Mouse (Mus musculus) gastrocnemius, postnatal 4 days (tissue): ENCODE measurements around the gene Gde1. TPM values are rescaled to one million over a fixed set of nuclear protein-coding genes. Genes with fewer than 3 reads are reported as not detected.

Experiments used
- DNase-seq, 2 experiments: peaks; one replicate each; pipeline ENCODE4 v3.0.0; 2021 to 2022; ENCODE audit warnings: low spot score in 2 of 2, mixed read lengths in 2 of 2
- long read RNA-seq, 2 experiments: library from polyadenylated mRNA; stranded (forward); transcript quantifications; one replicate each; pipeline ENCODE4 v2.0.0; 2021
- total RNA-seq, 2 experiments: library from RNA; stranded (reverse); gene quantifications; 2 replicates each; pipeline ENCODE4 v1.2.3; 2021

Gene Gde1
- total RNA-seq = 10 to 100 TPM; 36.5 to 38.2 TPM
- long read RNA-seq, experiment 1, transcript Gde1-201 (6 exons, 1,582 nt) = major isoform, 69 of 77 reads
- long read RNA-seq, experiment 1, partial matches to known transcripts = 2 of 77 reads
- long read RNA-seq, experiment 1, other reads (novel, unspliced or antisense) = 6 of 77 reads
- long read RNA-seq, experiment 2, transcript Gde1-201 (6 exons, 1,582 nt) = major isoform, 50 of 59 reads
- long read RNA-seq, experiment 2, partial matches to known transcripts = 1 of 59 reads
- long read RNA-seq, experiment 2, other reads (novel, unspliced or antisense) = 8 of 59 reads

- DNase-seq = peak; percentile 75 to 90
These were observed at the start of gene Gde1 for GRCm38 (mm10) chr7:118705101-118705961. Gene Gde1, minus strand, starts transcription at chr7:118705778.

DNA sequence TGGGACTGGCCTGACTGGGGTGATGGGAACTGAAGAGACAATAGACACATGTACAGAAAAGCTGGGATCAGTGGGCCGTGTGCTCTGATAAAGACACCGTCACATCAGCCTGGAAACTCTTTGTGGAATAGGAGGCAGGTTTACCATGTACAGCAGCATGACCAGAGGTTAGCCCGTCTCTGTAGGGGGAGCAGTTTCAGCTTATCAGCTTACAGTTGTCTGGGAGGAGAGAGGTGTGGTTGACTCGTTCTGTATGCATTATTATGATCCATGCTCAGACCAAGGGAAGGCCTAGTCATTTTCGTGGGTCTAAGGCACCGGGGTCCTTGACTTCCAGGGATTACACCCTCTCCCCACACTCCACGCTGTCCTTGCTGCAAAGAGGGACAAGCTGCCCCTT, 46.0 kb upstream of the Gde1 start:
- DNase-seq = no peak

DNA sequence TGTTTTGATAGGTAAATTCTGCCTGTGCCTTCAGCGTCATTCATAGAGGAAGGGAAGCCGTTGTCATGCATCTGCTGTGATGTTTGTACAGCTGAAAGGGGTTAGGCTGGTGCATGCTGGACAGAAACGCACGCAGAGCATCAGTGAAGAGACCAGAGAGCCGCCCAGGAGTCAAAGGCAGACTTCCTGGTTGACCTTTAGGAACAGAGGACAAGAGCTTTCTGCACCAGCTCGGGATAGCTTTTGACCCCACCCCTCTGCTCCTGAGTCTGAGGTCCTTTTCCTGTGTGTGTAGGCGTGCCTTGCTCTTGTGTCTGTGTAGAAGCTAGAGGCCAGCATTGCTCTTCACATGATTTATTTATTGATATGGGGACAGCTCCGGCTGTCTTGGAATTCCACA, 44.1 kb upstream of the Gde1 start:
- DNase-seq = no peak

DNA sequence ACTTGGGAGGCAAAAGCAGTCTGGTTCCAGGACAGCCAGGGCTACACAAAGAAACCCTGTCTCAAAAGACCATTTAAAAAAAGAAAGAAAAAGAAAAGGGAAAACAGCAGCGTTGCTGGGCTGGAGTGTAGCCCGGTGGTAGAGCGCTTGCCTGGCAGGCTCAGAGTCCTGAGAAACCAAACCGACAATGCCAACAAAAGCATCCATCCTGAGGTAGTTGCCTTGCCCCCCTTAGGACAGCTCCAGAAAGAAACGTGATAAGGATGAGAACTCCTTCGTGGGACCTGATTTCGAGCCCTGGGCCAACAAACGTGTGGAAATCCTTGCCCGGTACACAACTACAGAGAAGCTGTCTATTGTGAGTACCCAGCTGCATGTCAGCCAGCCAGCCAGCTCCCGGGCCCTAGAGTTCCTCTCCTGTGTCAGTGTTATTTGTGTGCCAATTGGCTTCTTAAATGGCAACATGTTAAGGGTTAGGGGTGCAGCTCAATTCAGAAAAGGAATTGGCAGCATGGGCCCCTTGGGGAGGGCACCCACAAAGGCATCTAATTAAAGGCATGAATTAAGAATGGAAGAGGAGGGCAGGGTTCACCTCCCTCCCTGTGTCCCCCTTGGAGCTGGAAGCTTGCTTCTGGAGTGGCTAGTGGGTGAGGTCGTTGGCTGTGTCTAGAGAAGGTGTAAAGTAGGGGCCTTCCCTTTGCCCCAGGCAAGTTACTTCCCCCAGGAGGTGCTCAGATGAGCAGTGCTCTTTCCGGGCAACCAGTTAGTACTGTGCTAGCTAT, 42.5 kb upstream of the Gde1 start:
- DNase-seq = no peak

DNA sequence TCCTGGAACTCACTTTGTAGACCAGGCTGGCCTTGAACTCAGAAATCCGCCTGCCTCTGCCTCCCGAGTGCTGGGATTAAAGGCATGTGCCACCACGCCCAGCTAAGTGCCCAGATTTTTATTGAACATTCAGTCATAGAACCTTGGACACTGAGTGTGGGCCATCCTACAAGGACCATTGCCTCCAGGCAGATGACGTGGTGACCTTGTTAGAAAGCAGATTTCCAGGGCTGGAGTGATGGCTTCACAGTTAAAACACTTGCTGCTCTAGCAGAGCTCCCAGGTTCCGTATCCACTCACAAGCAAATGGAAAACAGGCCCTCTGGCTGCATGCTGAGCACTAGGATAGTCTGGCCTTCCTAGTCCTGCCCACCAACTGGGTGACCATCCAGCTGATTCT, 39.2 kb upstream of the Gde1 start:
- no peak for DNase-seq

DNA sequence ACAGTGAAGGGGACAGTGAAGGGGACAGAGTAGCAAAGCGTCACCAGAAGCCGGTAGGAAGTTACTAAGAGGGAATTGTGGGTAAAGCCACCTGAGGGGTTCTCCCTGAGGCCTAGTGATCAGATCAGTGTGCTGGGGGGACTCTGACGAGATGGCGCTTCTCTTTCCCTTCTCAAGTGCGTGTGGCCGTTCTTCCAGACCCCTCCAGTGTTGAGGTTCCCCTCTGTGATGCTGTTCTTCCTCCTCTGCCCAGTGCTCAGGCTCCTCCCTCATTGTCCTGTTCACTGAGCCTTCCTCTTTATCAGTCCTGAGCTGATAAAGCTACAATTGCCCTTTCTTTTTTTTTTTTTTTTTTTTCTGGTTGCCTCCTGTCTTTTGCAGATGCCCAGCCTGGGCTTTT, 36.7 kb upstream of the Gde1 start:
- no peak for DNase-seq

GRCm38 (mm10) chr7:118740532-118741338, 35.2 kb upstream of the Gde1 start:
- DNase-seq = peak; percentile 94 to 98

- DNase-seq = peak; percentile 62 to 71
These were observed 34.5 kb upstream of the Gde1 start, which contains the start of gene Vps35l for GRCm38 (mm10) chr7:118739975-118740531. Gene Vps35l, plus strand, starts transcription at chr7:118740226.

DNA sequence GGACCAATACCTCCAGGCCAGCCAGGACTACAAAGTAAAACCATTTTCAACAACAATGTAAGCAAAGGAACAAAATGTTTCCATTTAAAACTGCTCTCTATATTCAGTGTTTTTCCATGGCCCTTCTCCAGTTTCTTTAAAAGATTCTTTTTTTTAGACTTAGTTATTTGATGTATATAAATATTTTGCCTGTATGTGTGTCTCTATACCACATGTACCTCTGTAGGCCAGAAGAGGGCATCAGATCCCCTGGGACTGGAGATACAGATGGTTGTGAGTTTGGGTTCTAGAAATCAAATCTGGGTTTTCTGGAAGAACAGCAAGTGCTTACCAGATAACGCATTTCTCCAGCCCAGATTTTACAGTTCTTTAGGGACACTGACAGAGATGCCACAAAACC, 33.2 kb upstream of the Gde1 start:
- DNase-seq = no peak

DNA sequence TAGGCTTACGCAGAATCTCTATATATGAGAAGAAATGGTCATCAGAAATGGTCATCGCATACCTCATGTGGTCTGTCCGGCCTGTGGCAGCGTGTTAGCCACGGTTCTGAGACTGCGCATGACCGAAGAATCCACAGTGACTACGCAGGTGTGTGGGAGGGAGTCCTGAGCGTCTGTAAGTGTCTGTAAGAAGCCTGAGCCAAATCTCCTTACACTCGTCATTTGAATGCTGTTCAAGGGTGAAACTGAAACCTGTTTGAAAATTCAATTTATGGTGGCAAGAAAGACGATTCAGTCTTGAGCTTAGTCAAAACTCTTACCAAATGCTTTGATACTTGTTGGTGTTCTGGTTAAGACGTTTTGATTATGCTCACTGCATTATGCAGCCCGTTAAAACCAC, 27.6 kb upstream of the Gde1 start:
- no peak for DNase-seq

DNA sequence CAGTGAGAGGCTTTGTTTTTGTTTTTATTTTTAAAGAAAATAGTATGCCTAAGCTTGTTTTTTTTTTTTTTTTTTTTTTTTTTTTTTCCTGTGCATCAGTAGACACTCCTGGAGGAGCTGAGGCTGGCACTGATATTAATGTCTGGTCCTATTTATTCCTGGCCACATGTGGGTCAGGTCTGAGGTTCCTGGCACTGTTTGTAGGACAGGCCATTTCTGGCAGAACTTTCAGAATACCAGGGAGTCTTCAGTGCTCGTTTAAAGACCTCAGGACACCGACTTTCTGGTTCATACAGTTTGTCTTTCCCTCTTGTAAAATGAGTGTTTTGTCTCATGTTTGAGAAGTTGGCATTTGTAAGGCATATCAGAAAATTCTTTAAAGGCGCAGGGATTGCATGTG, 26.2 kb upstream of the Gde1 start:
- no peak for DNase-seq

- no peak for DNase-seq
These were observed 23.4 kb upstream of the Gde1 start for GRCm38 (mm10) chr7:118728846-118729587.

DNA sequence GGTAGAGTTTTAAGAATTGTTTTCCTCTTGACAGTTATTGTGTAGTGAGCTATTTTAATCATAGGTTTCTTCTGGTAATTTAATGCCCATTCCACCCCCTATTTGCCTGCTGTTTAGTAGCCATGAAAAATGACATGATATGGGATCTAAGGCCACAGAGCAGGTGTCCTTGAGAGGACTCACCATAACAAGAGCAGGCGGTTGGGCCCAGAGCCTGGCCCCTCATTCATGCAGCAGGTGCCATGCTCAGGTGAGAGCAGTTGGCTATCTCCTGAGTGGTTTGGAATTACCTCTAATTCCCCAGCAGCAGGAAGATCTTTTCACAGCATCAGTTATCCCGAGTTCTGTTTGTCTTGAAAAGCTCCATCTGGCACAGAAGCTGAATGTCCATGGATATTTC, 19.9 kb upstream of the Gde1 start:
- DNase-seq = no peak

GRCm38 (mm10) chr7:118723927-118724326, 18.3 kb upstream of the Gde1 start:
- no peak for DNase-seq

DNA sequence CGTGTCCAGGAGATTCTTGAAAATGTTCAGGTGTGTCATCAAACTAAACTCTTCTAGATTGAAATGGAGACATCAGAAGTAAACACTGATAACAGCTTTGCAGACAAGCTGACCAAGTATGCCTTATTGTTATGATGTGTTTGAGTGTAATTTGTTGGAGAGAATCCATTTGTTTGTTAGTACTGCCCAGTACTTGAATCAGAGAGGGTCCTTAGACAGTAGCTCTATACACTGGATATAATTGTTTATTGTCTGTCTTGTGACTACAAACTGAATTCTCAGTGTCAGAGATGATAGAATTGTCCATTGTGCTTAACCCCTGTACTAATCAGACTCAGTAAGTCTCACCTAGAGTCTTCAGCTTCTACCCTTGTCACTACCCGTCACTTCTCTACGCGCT, 12.5 kb upstream of the Gde1 start:
- DNase-seq = no peak

DNA sequence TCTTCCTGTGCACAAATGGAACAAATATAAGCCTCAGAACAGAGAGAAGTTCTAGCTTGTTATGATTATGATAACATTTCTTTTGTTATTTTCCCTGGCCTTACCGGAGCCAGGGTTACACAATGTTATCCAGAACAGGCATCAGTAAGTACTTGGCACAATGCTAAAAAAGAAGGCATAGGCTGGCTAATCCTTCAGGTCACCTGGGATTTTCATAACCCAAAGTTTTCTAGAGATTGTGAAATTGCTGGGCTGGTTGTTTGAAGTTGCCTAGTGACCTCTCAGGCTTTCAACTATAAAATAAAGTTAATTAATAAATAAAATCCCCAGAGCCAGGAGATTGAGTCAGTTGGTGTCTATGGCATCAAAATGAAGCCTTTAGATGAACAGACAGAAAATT, 9.3 kb upstream of the Gde1 start:
- no peak for DNase-seq

GRCm38 (mm10) chr7:118712228-118713173, 6.9 kb upstream of the Gde1 start, which contains the start of gene Ccp110:
Gene Ccp110, plus strand, starts transcription at chr7:118712552.
- DNase-seq = peak; percentile 72 to 90

GRCm38 (mm10) chr7:118710776-118711175, 5.2 kb upstream of the Gde1 start:
- no peak for DNase-seq

- DNase-seq = no peak
These were observed 2.4 kb upstream of the Gde1 start for GRCm38 (mm10) chr7:118708002-118708401.
